Mouse (Mus musculus) CH12.LX (cell line): Measurements from ENCODE around the gene Ssbp3.

Experiments used
- CHD1 ChIP-seq: IDR thresholded peaks from 2 replicates; pipeline ENCODE4 v1.6.1; 2012; ENCODE audit warnings: low read depth, low read length, improper control_type of control experiment, inconsistent platforms
- CHD2 ChIP-seq: IDR thresholded peaks from 2 replicates; pipeline ENCODE4 v1.6.1; 2011; ENCODE audit warnings: low read length, improper control_type of control experiment
- CTCF ChIP-seq, 2 experiments: IDR thresholded peaks in 1 of 2; conservative IDR thresholded peaks in 1 of 2; 2 replicates each; pipeline ENCODE4 v1.5.1; 2011 to 2012; ENCODE audit warnings: low read depth in 2 of 2, low read length in 2 of 2, improper control_type of control experiment in 1 of 2, inconsistent platforms in 1 of 2, mild to moderate bottlenecking in 1 of 2, moderate library complexity in 1 of 2
- E2F4 ChIP-seq: IDR thresholded peaks from 2 replicates; pipeline ENCODE4 v1.6.1; 2011; ENCODE audit warnings: low read depth, low read length, improper control_type of control experiment; ENCODE audit not compliant: insufficient replicate concordance
- ETS1 ChIP-seq: conservative IDR thresholded peaks from 2 replicates; pipeline ENCODE4 v1.6.1; 2012; ENCODE audit warnings: low read depth, mild to moderate bottlenecking, inconsistent platforms, low read length, improper control_type of control experiment, moderate library complexity
- MAFK ChIP-seq: IDR thresholded peaks from 2 replicates; pipeline ENCODE4 v1.6.1; 2011; ENCODE audit warnings: low read length, improper control_type of control experiment; ENCODE audit not compliant: insufficient replicate concordance
- POLR2A ChIP-seq: IDR thresholded peaks from 2 replicates; pipeline ENCODE4 v1.6.1; 2011; ENCODE audit warnings: low read depth, mild to moderate bottlenecking, improper control_type of control experiment, low read length
- ZMIZ1 ChIP-seq: IDR thresholded peaks from 2 replicates; pipeline ENCODE4 v1.6.1; 2012; ENCODE audit warnings: low read depth, mild to moderate bottlenecking, inconsistent platforms, low read length, improper control_type of control experiment

- TF ChIP-seq CHD2 = no peak
- no peak for TF ChIP-seq POLR2A
- TF ChIP-seq ETS1 = no peak
- TF ChIP-seq MAFK = no peak
- no peak for TF ChIP-seq CHD1
- TF ChIP-seq CTCF (conservative IDR thresholded peaks at IDR 0.05 in 1 of 2, IDR thresholded peaks at IDR 0.05 in 1 of 2; ENCODE audit: low read depth in 2 of 2, low read length in 2 of 2) = no peak
- TF ChIP-seq E2F4 = no peak
- TF ChIP-seq ZMIZ1 = no peak
These were observed 28.9 kb downstream of the Ssbp3 start for GRCm38 (mm10) chr4:106939223-106939918.
